Mouse (Mus musculus) right cerebral cortex, postnatal 10 days (tissue): ENCODE measurements around the gene Mapk1ip1l.
A peak's percentile ranks its signal among the peaks of the same experiment; 100 is the strongest.

Experiments used
- DNase-seq, 2 experiments: peaks; one replicate each; pipeline ENCODE4 v3.0.0; 2021; ENCODE audit warnings: low spot score in 2 of 2

The Mapk1ip1l gene

DNA sequence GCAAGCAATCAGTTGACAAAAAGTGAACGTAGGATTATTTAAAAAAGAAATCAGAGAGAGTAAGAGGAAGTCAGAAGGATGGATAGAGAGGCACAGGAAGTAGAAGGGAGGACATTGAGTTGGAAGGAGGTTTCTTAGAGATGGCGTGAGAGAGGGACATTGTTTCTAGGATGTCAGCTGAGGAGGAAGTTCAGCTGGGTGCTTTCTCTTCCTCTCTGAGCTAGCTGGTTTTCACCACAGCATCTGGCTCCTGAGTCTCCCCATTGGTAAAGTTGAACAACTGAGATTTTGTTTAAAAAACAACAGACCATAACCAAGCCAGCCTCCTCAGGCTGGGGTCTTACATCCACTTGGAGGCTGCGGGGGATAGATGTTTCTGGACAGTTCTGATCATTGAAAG, 61.5 kb downstream of the Mapk1ip1l start:
- DNase-seq = no peak

GRCm38 (mm10) chr14:47361418-47361817, 63.4 kb downstream of the Mapk1ip1l start:
- DNase-seq = no peak

DNA sequence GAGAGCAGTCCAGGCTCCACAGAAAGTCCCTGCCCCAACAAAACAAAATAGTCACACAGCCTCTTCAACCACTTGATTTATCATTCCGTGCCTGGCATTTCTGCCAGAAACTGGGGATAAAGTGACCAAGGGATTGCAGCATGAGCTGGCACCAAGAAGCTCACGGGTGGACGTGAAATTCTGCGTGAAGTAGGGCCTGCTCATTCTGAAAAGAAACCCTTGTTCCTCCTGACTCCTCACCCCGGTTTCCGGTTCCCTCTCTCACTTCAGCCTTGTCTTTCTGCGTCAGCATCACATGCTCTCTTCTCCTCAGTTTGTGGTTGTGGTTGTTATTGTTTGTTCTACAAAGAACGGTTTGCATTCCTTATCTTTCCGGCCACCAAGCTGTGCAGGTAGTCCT, 63.8 kb downstream of the Mapk1ip1l start:
- DNase-seq = no peak

DNA sequence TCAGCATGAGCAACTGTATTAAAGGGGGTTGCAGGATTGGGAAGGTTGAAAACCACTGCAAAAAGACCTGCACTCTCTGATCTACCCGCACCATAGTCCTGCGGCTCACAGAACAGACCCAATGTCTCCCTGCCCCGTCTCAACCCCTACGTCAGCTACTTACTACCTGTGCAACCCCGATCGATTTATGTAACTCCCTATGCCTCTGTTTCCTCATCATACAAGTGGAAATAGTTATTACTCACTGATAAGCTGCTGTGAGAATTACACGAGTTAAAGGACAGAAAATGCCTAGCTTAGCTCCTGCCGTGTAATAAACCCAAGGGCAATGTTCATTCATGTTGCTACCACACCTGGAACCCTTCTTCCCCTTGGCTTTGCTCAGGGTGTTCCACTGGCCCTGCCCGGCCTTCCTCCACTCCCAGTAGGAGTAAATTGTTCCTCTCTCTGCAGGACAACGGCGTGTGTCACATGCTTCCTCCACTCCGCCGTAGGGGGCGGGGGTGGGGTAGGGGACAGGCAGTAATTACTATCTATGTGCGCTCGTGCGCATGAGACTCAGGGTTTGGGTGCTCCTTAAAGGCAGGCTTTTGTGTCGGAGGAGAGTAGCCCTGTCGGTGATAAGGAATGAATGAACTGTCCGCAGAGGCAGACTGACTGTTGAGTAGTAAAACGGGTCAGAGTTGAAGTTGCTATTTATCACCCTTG, 66.8 kb downstream of the Mapk1ip1l start:
- DNase-seq = peak; percentile 40 to 44

DNA sequence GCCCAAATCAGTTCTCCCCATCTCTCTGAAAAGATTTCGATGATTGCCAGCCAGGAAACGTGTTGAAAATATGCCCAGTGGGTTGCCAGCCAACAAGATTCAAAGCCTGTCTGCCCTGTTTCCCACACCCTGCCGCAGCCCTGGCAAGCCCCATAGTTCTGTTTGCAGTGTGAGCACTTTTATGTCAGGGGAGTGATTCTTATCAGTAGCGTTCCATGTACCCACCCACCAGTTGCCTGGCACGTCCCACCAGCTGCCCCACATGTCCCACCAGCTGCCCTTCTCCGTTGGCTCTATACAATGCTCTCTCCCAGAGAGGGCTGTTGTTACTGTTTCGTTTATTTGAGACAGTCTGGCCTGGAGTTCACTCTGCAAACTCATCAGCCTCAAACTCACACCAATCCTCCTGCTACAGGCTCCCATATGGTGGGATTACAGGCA, 68.8 kb downstream of the Mapk1ip1l start:
- peak; percentile 78 to 81 for DNase-seq

DNA sequence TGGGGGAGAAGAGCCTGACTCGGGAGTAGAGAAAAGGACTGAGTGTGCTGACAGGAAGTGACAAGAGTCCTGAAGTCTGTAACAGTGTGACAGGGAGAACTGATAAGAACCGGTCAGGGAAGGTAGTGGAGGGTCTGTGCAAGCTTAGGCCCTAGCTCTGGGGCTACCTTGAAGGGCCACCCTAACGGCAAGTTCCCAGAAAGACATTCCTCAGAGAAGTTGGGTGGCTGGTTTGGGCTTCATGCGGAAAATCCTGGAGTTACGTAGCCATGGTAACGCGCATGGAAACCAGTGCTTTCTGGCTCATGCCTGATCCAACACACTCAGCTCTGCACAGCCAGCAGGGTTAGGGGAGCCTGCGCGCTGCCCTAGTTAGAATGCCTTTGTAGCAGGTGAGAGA, 69.4 kb downstream of the Mapk1ip1l start, which contains the start of gene Lgals3:
Gene Lgals3 (plus strand): TSS at position 291 of the 400 bp plus-strand sequence.
- peak; percentile 80 to 88 for DNase-seq

GRCm38 (mm10) chr14:47369741-47370140, 71.7 kb downstream of the Mapk1ip1l start:
- DNase-seq = no peak

- no peak for DNase-seq
These were observed 72.7 kb downstream of the Mapk1ip1l start for GRCm38 (mm10) chr14:47370790-47371189.

DNA sequence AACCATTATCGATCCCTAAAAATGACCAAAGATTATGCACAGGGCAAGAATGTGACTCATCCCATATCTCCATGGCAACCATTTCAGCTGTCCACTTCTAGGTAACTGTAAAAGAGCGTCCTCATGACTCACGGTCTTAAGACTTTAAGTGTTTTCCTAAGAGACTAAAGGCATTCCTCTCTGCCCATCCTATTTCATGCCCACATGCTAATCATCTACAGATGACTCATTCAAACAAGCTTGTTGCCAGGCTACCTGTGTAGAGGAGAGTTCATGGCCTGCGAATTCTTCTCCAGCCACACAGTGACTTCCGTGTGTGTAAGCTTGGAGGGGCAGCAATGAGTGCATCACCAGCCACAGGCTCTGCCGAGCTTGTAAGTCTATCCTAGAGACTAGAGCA, 73.6 kb downstream of the Mapk1ip1l start:
- no peak for DNase-seq
